Mouse (Mus musculus) hindbrain, embryonic 10.5 days (tissue): ENCODE data around the gene Dctn1. TPM values are rescaled to one million over a fixed set of nuclear protein-coding genes. Genes with fewer than 3 reads are reported as not detected.
A peak's percentile ranks its signal among the peaks of the same experiment; 100 is the strongest.

Experiments
- DNase-seq: peaks from one replicate; pipeline ENCODE4 v3.0.0-alpha.2; 2017; ENCODE audit warnings: low spot score
- H3K27ac ChIP-seq: fragments of 300-500 bp; sonication (generic); 2 replicates; pipeline ENCODE4 v1.5.1; 2016; ENCODE audit warnings: mild to moderate bottlenecking, moderate library complexity
- H3K27me3 ChIP-seq: fragments of 300-500 bp; sonication (generic); 2 replicates; pipeline ENCODE4 v1.6.1; 2016; ENCODE audit warnings: mild to moderate bottlenecking; ENCODE audit not compliant: poor library complexity, insufficient read depth, severe bottlenecking
- H3K36me3 ChIP-seq: fragments of 300-500 bp; sonication (generic); 2 replicates; pipeline ENCODE4 v1.6.1; 2016; ENCODE audit warnings: mild to moderate bottlenecking, moderate library complexity
- H3K4me1 ChIP-seq: fragments of 300-500 bp; sonication (generic); replicated peaks from 2 replicates; pipeline ENCODE4 v1.6.1; 2016; ENCODE audit warnings: mild to moderate bottlenecking
- H3K4me3 ChIP-seq: fragments of 300-500 bp; sonication (generic); 2 replicates; pipeline ENCODE4 v1.5.1; 2016; ENCODE audit warnings: mild to moderate bottlenecking, moderate library complexity
- H3K9me3 ChIP-seq: fragments of 300-500 bp; sonication (generic); 2 replicates; pipeline ENCODE4 v1.6.1; 2016; ENCODE audit warnings: mild to moderate bottlenecking, moderate library complexity
- WGBS: fragments of 180-500 bp; shearing (Covaris S2); methylation state at CpG from one replicate; pipeline ENCODE4 v1.1.7; 2016; 5-methylcytosine and 5-hydroxymethylcytosine counted together
- polyA plus RNA-seq: library from polyadenylated mRNA; unstranded; fragments of >200 nt; fragmentation: Nextera tagmentation; extraction: Ambion mirVana; gene quantifications from 2 replicates; pipeline ENCODE4 v1.2.1, GENCODE M21; 2016

Gene Dctn1
- polyA plus RNA-seq, 1 experiment from 2014 or later, result 140 TPM

- Histone ChIP-seq H3K27me3 (no peaks in the 10 kb centered on the region), H3K9me3 (no peaks in the 10 kb centered on the region), H3K36me3 (peaks cover 4% of the 10 kb centered on the region; the same call in 1 of the 2 replicates), H3K27ac (peak within 1 kb of the TSS; percentile 93), H3K4me3 (peak within 1 kb of the TSS; percentile 84), H3K4me1 (peaks cover 39% of the 10 kb centered on the region)
- no peak for DNase-seq
- 27% methylated on average over 5 of the region's 5 CpGs for WGBS
Measured at GRCm38 (mm10) chr6:83125331-83125730, 40.4 kb upstream of the Dctn1 start, which contains the start of gene Ino80b. Ino80b (minus strand) TSS chr6:83125431.

- no peak for DNase-seq
- 96% methylated on average over 5 of the region's 5 CpGs for WGBS
- H3K27me3 ChIP-seq, result no peaks in the 10 kb centered on the region
- peaks cover 4% of the 10 kb centered on the region; the same call in 1 of the 2 replicates for H3K36me3 ChIP-seq
- H3K9me3 ChIP-seq, result no peaks in the 10 kb centered on the region
- H3K27ac ChIP-seq, result no peak overlapping the region
- peaks cover 27% of the 10 kb centered on the region for H3K4me1 ChIP-seq
- H3K4me3 ChIP-seq, result no peak overlapping the region
Measured at GRCm38 (mm10) chr6:83127419-83127818, 38.3 kb upstream of the Dctn1 start.

- H3K27ac ChIP-seq, result 0 out of 2 replicates have a peak overlapping the region, but pooled peaks have one; percentile 8
- WGBS, result 80% methylated on average over 6 of the region's 6 CpGs
- DNase-seq, result no peak
- H3K9me3 ChIP-seq, result no peaks in the 10 kb centered on the region
- H3K36me3 ChIP-seq, result no peaks in the 10 kb centered on the region
- no peak overlapping the region for H3K4me3 ChIP-seq
- H3K4me1 ChIP-seq, result peaks cover 26% of the 10 kb centered on the region
- H3K27me3 ChIP-seq, result peaks cover 15% of the 10 kb centered on the region
Measured at GRCm38 (mm10) chr6:83131469-83132034, 34.2 kb upstream of the Dctn1 start.

DNA sequence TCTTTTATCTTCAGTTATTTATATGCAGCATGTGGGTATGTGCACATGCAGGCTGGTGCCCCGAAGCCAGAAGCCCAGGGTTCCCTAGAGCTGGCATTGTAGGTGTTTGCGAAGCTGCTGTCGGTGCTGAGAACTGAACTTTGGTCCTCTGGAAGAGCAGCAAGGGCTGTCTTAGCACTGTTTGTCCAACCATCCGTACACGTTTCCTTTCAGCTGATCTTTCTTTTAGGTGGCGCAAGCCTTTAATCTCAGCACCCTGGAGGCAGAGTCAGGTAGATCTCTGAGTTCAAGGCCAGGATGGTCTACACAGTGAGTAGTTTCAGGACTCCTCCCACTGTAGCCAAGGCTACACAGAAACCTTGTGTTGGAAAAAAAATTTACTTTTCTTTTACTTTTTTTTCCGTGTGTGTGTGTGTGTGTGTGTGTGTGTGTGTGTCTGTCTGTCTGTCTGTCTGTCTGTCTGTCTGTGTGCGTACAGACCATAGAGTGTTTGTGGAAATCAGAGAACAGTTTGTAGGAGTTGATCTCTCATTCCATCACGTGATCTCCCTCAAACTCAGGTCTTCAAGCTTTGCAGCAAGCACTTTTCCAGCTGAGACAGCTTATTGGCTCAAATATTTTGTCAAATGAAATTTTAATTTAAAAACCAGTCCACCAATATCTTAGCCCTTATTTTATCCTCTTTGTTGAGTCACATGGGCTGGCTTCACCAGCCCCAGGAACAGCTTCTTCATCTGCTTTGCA is 33.4 kb upstream of the Dctn1 start:
- no peak overlapping the region for H3K27ac ChIP-seq
- no peak for DNase-seq
- H3K4me3 ChIP-seq, result no peak overlapping the region
- H3K27me3 ChIP-seq, result peaks cover 15% of the 10 kb centered on the region
- H3K9me3 ChIP-seq, result no peaks in the 10 kb centered on the region
- no peaks in the 10 kb centered on the region for H3K36me3 ChIP-seq
- 89% methylated on average over 9 of the region's 9 CpGs for WGBS
- H3K4me1 ChIP-seq, result peaks cover 34% of the 10 kb centered on the region

- Histone ChIP-seq H3K9me3 (no peaks in the 10 kb centered on the region), H3K27ac (no peak overlapping the region), H3K4me3 (no peak overlapping the region), H3K4me1 (peaks cover 52% of the 10 kb centered on the region), H3K27me3 (peaks cover 15% of the 10 kb centered on the region), H3K36me3 (0 out of 2 replicates have a peak, but pooled peaks cover 1% of the 10 kb centered on the region)
- 71% methylated on average over 3 of the region's 3 CpGs for WGBS
- no peak for DNase-seq
Measured at GRCm38 (mm10) chr6:83134226-83134625, 31.5 kb upstream of the Dctn1 start.

- WGBS, result 53% methylated on average over 7 of the region's 7 CpGs
- no peak for DNase-seq
- Histone ChIP-seq H3K27ac (peak within 1 kb of the TSS; percentile 100), H3K27me3 (peaks cover 15% of the 10 kb centered on the region), H3K9me3 (no peaks in the 10 kb centered on the region), H3K4me1 (peaks cover 60% of the 10 kb centered on the region), H3K36me3 (peaks cover 10% of the 10 kb centered on the region; the same call in 1 of the 2 replicates), H3K4me3 (peak within 1 kb of the TSS; percentile 84)
Measured at GRCm38 (mm10) chr6:83134951-83135513, 30.7 kb upstream of the Dctn1 start, which contains the start of gene Rtkn. Rtkn (plus strand) TSS chr6:83135463.

DNA sequence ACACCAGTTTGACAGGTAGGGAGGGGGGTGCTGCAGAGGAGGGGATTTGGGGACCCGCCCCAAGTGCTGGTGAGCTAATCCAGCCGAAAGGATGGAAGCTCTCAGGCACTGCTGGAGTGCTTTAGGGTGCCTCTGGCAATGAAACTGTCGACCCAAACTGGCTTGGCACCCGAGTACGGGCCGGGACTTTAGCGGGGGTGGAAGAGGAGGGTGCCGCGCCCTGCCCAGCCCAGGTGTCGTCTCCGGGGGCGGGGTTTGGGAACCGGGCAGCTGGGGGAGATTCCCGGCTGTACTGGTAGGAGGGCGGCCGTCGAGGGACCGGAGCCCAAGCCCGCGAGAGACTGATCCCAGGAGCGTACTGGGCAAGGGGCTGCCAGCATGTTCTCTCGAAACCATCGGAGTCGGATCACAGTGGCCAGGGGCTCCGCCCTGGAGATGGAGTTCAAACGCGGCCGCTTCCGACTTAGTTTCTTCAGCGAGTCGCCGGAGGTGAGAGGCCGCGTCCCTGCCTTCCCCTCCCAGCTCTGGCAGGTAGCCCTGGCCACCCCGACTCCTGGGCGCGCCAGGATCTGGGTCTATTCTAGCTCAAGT is 30.1 kb upstream of the Dctn1 start:
- H3K27me3 ChIP-seq, result peaks cover 15% of the 10 kb centered on the region
- DNase-seq, result peak; percentile 49
- H3K27ac ChIP-seq, result peak overlapping the region; percentile 100
- H3K9me3 ChIP-seq, result no peaks in the 10 kb centered on the region
- peak overlapping the region; percentile 84 for H3K4me3 ChIP-seq
- H3K36me3 ChIP-seq, result peaks cover 11% of the 10 kb centered on the region; the same call in 1 of the 2 replicates
- H3K4me1 ChIP-seq, result peaks cover 63% of the 10 kb centered on the region
- 2% methylated on average over 37 of the region's 37 CpGs for WGBS

GRCm38 (mm10) chr6:83136291-83136880 is 29.3 kb upstream of the Dctn1 start:
- peak overlapping the region; percentile 100 for H3K27ac ChIP-seq
- H3K27me3 ChIP-seq, result peaks cover 18% of the 10 kb centered on the region
- H3K9me3 ChIP-seq, result no peaks in the 10 kb centered on the region
- H3K4me1 ChIP-seq, result peaks cover 71% of the 10 kb centered on the region
- H3K36me3 ChIP-seq, result peaks cover 11% of the 10 kb centered on the region; the same call in 1 of the 2 replicates
- 5% methylated on average over 5 of the region's 5 CpGs for WGBS
- DNase-seq, result no peak
- peak overlapping the region; percentile 84 for H3K4me3 ChIP-seq

GRCm38 (mm10) chr6:83136881-83137575 is 28.7 kb upstream of the Dctn1 start:
- H3K36me3 ChIP-seq, result peaks cover 11% of the 10 kb centered on the region; the same call in 1 of the 2 replicates
- under 1% methylated on average over 26 of the region's 26 CpGs for WGBS
- H3K9me3 ChIP-seq, result no peaks in the 10 kb centered on the region
- H3K4me1 ChIP-seq, result peaks cover 77% of the 10 kb centered on the region
- peak; percentile 92 for DNase-seq
- peak overlapping the region; percentile 84 for H3K4me3 ChIP-seq
- peaks cover 25% of the 10 kb centered on the region for H3K27me3 ChIP-seq
- peak overlapping the region; percentile 100 for H3K27ac ChIP-seq

- Histone ChIP-seq H3K9me3 (no peaks in the 10 kb centered on the region), H3K36me3 (peaks cover 11% of the 10 kb centered on the region; the same call in 1 of the 2 replicates), H3K4me3 (peak overlapping the region; percentile 84), H3K4me1 (peaks cover 82% of the 10 kb centered on the region), H3K27me3 (peaks cover 28% of the 10 kb centered on the region), H3K27ac (peak overlapping the region; percentile 100)
- under 1% methylated on average over 12 of the region's 12 CpGs for WGBS
- peak; percentile 93 for DNase-seq
Measured at GRCm38 (mm10) chr6:83137576-83137950, 28.2 kb upstream of the Dctn1 start.

GRCm38 (mm10) chr6:83138056-83138455 is 27.7 kb upstream of the Dctn1 start:
- peak; percentile 76 for DNase-seq
- Histone ChIP-seq H3K27ac (peak overlapping the region; percentile 100), H3K4me3 (peak overlapping the region; percentile 84), H3K27me3 (peaks cover 28% of the 10 kb centered on the region), H3K4me1 (peaks cover 87% of the 10 kb centered on the region), H3K9me3 (no peaks in the 10 kb centered on the region), H3K36me3 (peaks cover 11% of the 10 kb centered on the region; the same call in 1 of the 2 replicates)
- WGBS, result under 1% methylated on average over 11 of the region's 11 CpGs

DNA sequence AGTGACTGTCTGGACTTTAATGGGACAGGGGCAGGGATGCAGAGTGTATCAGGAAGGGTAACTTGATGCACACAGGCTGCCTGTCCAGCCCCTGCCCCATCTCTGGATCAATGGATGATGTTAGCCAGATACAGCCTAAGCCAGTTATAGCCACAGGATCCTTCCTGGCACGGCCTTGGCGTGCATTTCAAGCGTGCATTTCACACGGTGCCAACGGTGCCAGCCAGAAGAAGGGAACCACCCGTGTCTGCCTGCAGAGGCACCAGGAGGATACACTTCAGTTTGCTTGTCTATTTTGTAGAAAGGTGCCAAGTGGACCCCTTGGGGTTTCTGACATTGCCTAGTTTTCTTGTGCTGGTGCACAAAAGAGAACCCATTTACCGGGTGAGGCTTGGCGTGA is 25.7 kb upstream of the Dctn1 start:
- peaks cover 23% of the 10 kb centered on the region for H3K27me3 ChIP-seq
- no peaks in the 10 kb centered on the region for H3K9me3 ChIP-seq
- peaks cover 11% of the 10 kb centered on the region; the same call in 1 of the 2 replicates for H3K36me3 ChIP-seq
- no peak for DNase-seq
- WGBS, result 95% methylated on average over 8 of the region's 8 CpGs
- no peak overlapping the region for H3K4me3 ChIP-seq
- H3K27ac ChIP-seq, result no peak overlapping the region
- H3K4me1 ChIP-seq, result peaks cover 79% of the 10 kb centered on the region
